Mouse (Mus musculus) left cerebral cortex, adult 2 months (tissue): ENCODE results near the gene Tpst1. TPM values are rescaled to one million over a fixed set of nuclear protein-coding genes. Genes with fewer than 3 reads are reported as not detected.

Experiments
- DNase-seq, 2 experiments: peaks; one replicate each; pipeline ENCODE4 v3.0.0; 2021 to 2022; ENCODE audit warnings: low spot score in 2 of 2, mixed read lengths in 1 of 2; ENCODE audit errors: extremely low spot score in 1 of 2
- H3K27ac ChIP-seq: fragments of 200-600 bp; 2 replicates; pipeline ENCODE4 v1.8.1; 2022
- H3K4me3 ChIP-seq: fragments of 200-600 bp; 2 replicates; pipeline ENCODE4 v1.8.1; 2022
- CTCF ChIP-seq: fragments of 200-600 bp; IDR thresholded peaks from 2 replicates; pipeline ENCODE4 v1.8.1; 2022; ENCODE audit warnings: antibody characterized with exemption, mild to moderate bottlenecking, moderate library complexity
- intact Hi-C: fragments of 180-260 bp; cut with DNase I; formaldehyde crosslinking; loops from one replicate; pipeline ENCODE4 v1.15.1; 2025
- total RNA-seq, 2 experiments: library from RNA; stranded (reverse); gene quantifications; 2 replicates each; pipeline ENCODE4 v1.2.3; 2021

Tpst1 gene
- total RNA-seq, 2 experiments from 2014 or later, result 34.0 to 34.1 TPM

GRCm38 (mm10) chr5:130079202-130080050 is 6.3 kb downstream of the Tpst1 start:
- peak; percentile 4 for TF ChIP-seq CTCF
- peak overlapping the region; percentile 92 for H3K27ac ChIP-seq
- peak; percentile 96 to 99 for DNase-seq
- peak overlapping the region; percentile 90 for H3K4me3 ChIP-seq
- intact Hi-C loops, result loop anchor here (10.0 kb wide), 2 partner anchors 55 to 945 kb away; no protein-coding TSS in a partner anchor

- Histone ChIP-seq H3K4me3 (peak overlapping the region; percentile 90), H3K27ac (peak overlapping the region; percentile 92)
- TF ChIP-seq CTCF, result peak; percentile 21
- intact Hi-C loops, result loop anchor here (10.0 kb wide), 1 partner anchor 55 kb away; no protein-coding TSS in a partner anchor
- no peak for DNase-seq
These were observed 7.0 kb downstream of the Tpst1 start for GRCm38 (mm10) chr5:130080051-130080681.

GRCm38 (mm10) chr5:130081181-130081881 is 8.2 kb downstream of the Tpst1 start:
- TF ChIP-seq CTCF, result peak; percentile 43
- Histone ChIP-seq H3K27ac (no peak overlapping the region), H3K4me3 (no peak overlapping the region)
- intact Hi-C loops, result loop anchor here (10.0 kb wide), 1 partner anchor 53 kb away; no protein-coding TSS in a partner anchor
- no peak for DNase-seq

- DNase-seq, result no peak
- no peak overlapping the region for H3K4me3 ChIP-seq
- intact Hi-C loops, result loop anchor here (10.0 kb wide), 1 partner anchor 52 kb away; no protein-coding TSS in a partner anchor
- TF ChIP-seq CTCF, result no peak
- no peak overlapping the region for H3K27ac ChIP-seq
These were observed 9.3 kb downstream of the Tpst1 start for GRCm38 (mm10) chr5:130082431-130082830.

GRCm38 (mm10) chr5:130084271-130084670 is 11.1 kb downstream of the Tpst1 start:
- Histone ChIP-seq H3K27ac (peak overlapping the region; percentile 24; the same call in 1 of the 2 replicates), H3K4me3 (no peak overlapping the region)
- intact Hi-C loops, result loop anchor here (10.0 kb wide), 1 partner anchor 51 kb away; no protein-coding TSS in a partner anchor
- no peak for TF ChIP-seq CTCF
- no peak for DNase-seq

- intact Hi-C loops, result loop anchor here (10.0 kb wide), 1 partner anchor 47 kb away; no protein-coding TSS in a partner anchor
- no peak for TF ChIP-seq CTCF
- H3K27ac ChIP-seq, result peak overlapping the region; percentile 77; the same call in 1 of the 2 replicates
- no peak for DNase-seq
- no peak overlapping the region for H3K4me3 ChIP-seq
These were observed 14.9 kb downstream of the Tpst1 start for GRCm38 (mm10) chr5:130088008-130088407.

- no peak for TF ChIP-seq CTCF
- no peak overlapping the region for H3K4me3 ChIP-seq
- DNase-seq, result no peak
- H3K27ac ChIP-seq, result peak overlapping the region; percentile 77; the same call in 1 of the 2 replicates
- intact Hi-C loops, result loop anchor here (10.0 kb wide), 1 partner anchor 46 kb away; no protein-coding TSS in a partner anchor
These were observed 15.5 kb downstream of the Tpst1 start for GRCm38 (mm10) chr5:130088612-130089011.

- Histone ChIP-seq H3K27ac (peak overlapping the region; percentile 77), H3K4me3 (no peak overlapping the region)
- intact Hi-C loops, result loop anchor here (10.0 kb wide), 1 partner anchor 46 kb away; no protein-coding TSS in a partner anchor
- TF ChIP-seq CTCF, result no peak
- no peak for DNase-seq
These were observed 16.1 kb downstream of the Tpst1 start for GRCm38 (mm10) chr5:130089177-130089576.

GRCm38 (mm10) chr5:130089626-130090393 is 16.7 kb downstream of the Tpst1 start:
- Histone ChIP-seq H3K4me3 (no peak overlapping the region), H3K27ac (peak overlapping the region; percentile 77)
- no peak for TF ChIP-seq CTCF
- intact Hi-C loops, result loop anchor here (10.0 kb wide), 1 partner anchor 45 kb away; no protein-coding TSS in a partner anchor
- DNase-seq, result peak; percentile 15 to 41

GRCm38 (mm10) chr5:130096754-130097153 is 23.6 kb downstream of the Tpst1 start:
- H3K4me3 ChIP-seq, result no peak overlapping the region
- TF ChIP-seq CTCF, result no peak; the same call in none of the 2 replicates
- no peak for DNase-seq
- no peak overlapping the region for H3K27ac ChIP-seq
- intact Hi-C loops, result no loop called here

- intact Hi-C loops, result no loop called here
- DNase-seq, result no peak
- H3K27ac ChIP-seq, result no peak overlapping the region
- TF ChIP-seq CTCF, result no peak
- H3K4me3 ChIP-seq, result no peak overlapping the region
These were observed 24.7 kb downstream of the Tpst1 start for GRCm38 (mm10) chr5:130097837-130098236.
